Mouse (Mus musculus) liver, postnatal 0 days (tissue): ENCODE measurements around the gene Ap2s1. TPM values are rescaled to one million over a fixed set of nuclear protein-coding genes. Genes with fewer than 3 reads are reported as not detected.
A peak's percentile ranks its signal among the peaks of the same experiment; 100 is the strongest.

Source experiments
- ATAC-seq: fragments of 200-750 bp; cut with Nextera tagmentation; 2 replicates; pipeline ENCODE4 v1.8.0; 2017; ENCODE audit warnings: mild to moderate bottlenecking, moderate library complexity
- DNase-seq: peaks from one replicate; pipeline ENCODE4 v3.0.0-alpha.2; 2016
- H3K27ac ChIP-seq: fragments of 300-500 bp; sonication (generic); 2 replicates; pipeline ENCODE4 v1.5.1; 2014; ENCODE audit warnings: antibody characterized with exemption, moderate library complexity, mild to moderate bottlenecking, low read depth
- H3K27me3 ChIP-seq: fragments of 300-500 bp; sonication (generic); 2 replicates; pipeline ENCODE4 v1.6.1; 2014; ENCODE audit warnings: low read length, control low read depth, mixed read lengths; ENCODE audit not compliant: insufficient read depth
- H3K36me3 ChIP-seq: fragments of 300-500 bp; sonication (generic); replicated peaks from 2 replicates; pipeline ENCODE4 v1.6.1; 2014; ENCODE audit warnings: mild to moderate bottlenecking, control low read depth, low read length, moderate library complexity, mixed read lengths; ENCODE audit not compliant: insufficient read depth
- H3K4me1 ChIP-seq: fragments of 300-500 bp; sonication (generic); 2 replicates; pipeline ENCODE4 v1.6.1; 2014; ENCODE audit warnings: antibody characterized with exemption, mild to moderate bottlenecking, control low read depth; ENCODE audit not compliant: insufficient read depth
- H3K4me2 ChIP-seq: fragments of 300-500 bp; sonication (generic); 2 replicates; pipeline ENCODE4 v1.6.1; 2014; ENCODE audit warnings: low read depth, mild to moderate bottlenecking, low read length, moderate library complexity, mixed read lengths
- H3K4me3 ChIP-seq: fragments of 300-500 bp; sonication (generic); 2 replicates; pipeline ENCODE4 v1.5.1; 2014; ENCODE audit warnings: low read depth, low read length
- H3K9ac ChIP-seq: fragments of 300-500 bp; sonication (generic); replicated peaks from 2 replicates; pipeline ENCODE4 v1.6.1; 2014; ENCODE audit warnings: mild to moderate bottlenecking, moderate library complexity
- H3K9me3 ChIP-seq: fragments of 300-500 bp; sonication (generic); 2 replicates; pipeline ENCODE4 v1.6.1; 2016; ENCODE audit warnings: mild to moderate bottlenecking, control low read depth, low read length, mixed read lengths
- CTCF ChIP-seq: sonication (generic); IDR thresholded peaks from 2 replicates; pipeline ENCODE4 v1.5.1; 2016; ENCODE audit warnings: antibody characterized with exemption, low read depth
- EP300 ChIP-seq: IDR thresholded peaks from 2 replicates; pipeline ENCODE4 v1.6.1; 2016; ENCODE audit warnings: antibody characterized with exemption, low read depth, mild to moderate bottlenecking
- WGBS: fragments of 180-500 bp; shearing (Covaris S2); extraction: QIAGEN DNeasy Blood & Tissue Kit; methylation state at CpG from one replicate; pipeline ENCODE4 v1.1.7; 2014; ENCODE audit not compliant: insufficient replicate concordance; 5-methylcytosine and 5-hydroxymethylcytosine counted together
- polyA plus RNA-seq: library from polyadenylated mRNA; unstranded; fragments of >200 nt; fragmentation: Nextera tagmentation; extraction: Ambion mirVana; gene quantifications from 2 replicates; pipeline ENCODE4 v1.2.1, GENCODE M21; 2015

The Ap2s1 gene
- polyA plus RNA-seq, 1 experiment from 2014 or later, result 153 TPM

GRCm38 (mm10) chr7:16780076-16780475 lies 41.9 kb downstream of the Ap2s1 start:
- H3K9me3 ChIP-seq, result no peaks in the 10 kb centered on the region
- H3K27ac ChIP-seq, result 0 out of 2 replicates have a peak overlapping the region, but pooled peaks have one; percentile 29
- DNase-seq, result no peak
- ATAC-seq, result no peak
- WGBS, result 70% methylated on average over 5 of the region's 5 CpGs
- H3K4me1 ChIP-seq, result peaks cover 25% of the 10 kb centered on the region
- no peaks in the 10 kb centered on the region for H3K27me3 ChIP-seq
- H3K9ac ChIP-seq, result no peak overlapping the region
- H3K36me3 ChIP-seq, result no peaks in the 10 kb centered on the region; the same call in 1 of the 2 replicates
- no peak for TF ChIP-seq EP300
- TF ChIP-seq CTCF, result no peak
- H3K4me2 ChIP-seq, result no peak overlapping the region
- H3K4me3 ChIP-seq, result no peak overlapping the region

- Histone ChIP-seq H3K9me3 (no peaks in the 10 kb centered on the region), H3K9ac (peak within 1 kb of the TSS; percentile 81), H3K27ac (peak within 1 kb of the TSS; percentile 97), H3K36me3 (peaks cover 8% of the 10 kb centered on the region), H3K27me3 (no peaks in the 10 kb centered on the region), H3K4me1 (peaks cover 32% of the 10 kb centered on the region), H3K4me2 (peak within 1 kb of the TSS; percentile 91), H3K4me3 (peak within 1 kb of the TSS; percentile 84)
- ATAC-seq, result peak; percentile 65
- TF ChIP-seq EP300, result no peak; the same call in 1 of the 2 replicates
- TF ChIP-seq CTCF, result no peak
- WGBS, result 3% methylated on average over 33 of the region's 34 CpGs
- peak; percentile 95 for DNase-seq
These were observed 42.8 kb downstream of the Ap2s1 start, which contains the start of gene Slc1a5 for GRCm38 (mm10) chr7:16780825-16781554. TSS of gene Slc1a5 (plus strand) at chr7:16781340.

DNA sequence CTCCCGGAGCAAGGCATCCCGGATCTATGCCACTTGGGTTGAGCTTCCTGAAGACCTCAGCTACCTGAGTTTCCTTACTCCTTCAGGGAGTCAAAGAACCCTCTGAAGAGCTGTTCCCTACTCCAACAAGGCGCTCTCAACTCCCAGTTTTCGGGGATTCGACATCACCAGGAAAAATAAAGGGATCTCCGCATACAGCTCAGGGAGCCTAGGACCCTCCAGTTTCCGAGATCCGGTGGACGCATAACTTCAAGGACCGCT lies 43.3 kb downstream of the Ap2s1 start:
- Histone ChIP-seq H3K36me3 (peaks cover 13% of the 10 kb centered on the region), H3K27ac (peak overlapping the region; percentile 97), H3K4me1 (peaks cover 32% of the 10 kb centered on the region), H3K4me3 (peak overlapping the region; percentile 84), H3K4me2 (peak overlapping the region; percentile 91), H3K9me3 (no peaks in the 10 kb centered on the region), H3K9ac (peak overlapping the region; percentile 81), H3K27me3 (no peaks in the 10 kb centered on the region)
- no peak for TF ChIP-seq CTCF
- no peak for TF ChIP-seq EP300
- no peak for DNase-seq
- WGBS, result under 1% methylated on average over 10 of the region's 10 CpGs
- no peak for ATAC-seq

DNA sequence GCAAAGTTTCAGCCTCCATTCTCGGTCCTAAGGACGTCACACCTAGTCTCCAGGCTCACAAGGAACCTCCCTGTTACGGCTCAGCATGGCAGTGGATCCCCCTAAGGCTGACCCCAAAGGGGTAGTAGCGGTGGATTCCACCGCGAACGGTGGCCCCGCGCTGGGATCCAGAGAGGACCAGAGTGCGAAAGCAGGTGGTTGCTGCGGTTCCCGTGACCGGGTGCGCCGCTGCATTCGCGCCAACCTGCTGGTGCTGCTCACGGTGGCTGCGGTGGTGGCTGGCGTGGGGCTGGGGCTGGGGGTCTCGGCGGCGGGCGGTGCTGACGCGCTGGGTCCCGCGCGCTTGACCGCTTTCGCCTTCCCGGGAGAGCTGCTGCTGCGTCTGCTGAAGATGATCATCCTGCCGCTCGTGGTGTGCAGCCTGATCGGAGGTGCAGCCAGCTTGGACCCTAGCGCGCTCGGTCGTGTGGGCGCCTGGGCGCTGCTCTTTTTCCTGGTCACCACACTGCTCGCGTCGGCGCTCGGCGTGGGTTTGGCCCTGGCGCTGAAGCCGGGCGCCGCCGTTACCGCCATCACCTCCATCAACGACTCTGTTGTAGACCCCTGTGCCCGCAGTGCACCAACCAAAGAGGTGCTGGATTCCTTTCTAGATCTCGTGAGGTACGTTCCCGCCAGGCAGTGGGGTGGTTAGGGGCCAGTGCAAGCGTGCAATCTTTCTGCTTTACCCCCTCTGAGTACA lies 43.8 kb downstream of the Ap2s1 start:
- DNase-seq (peak; percentile 55), ATAC-seq (no peak)
- H3K27me3 ChIP-seq, result no peaks in the 10 kb centered on the region
- peaks cover 32% of the 10 kb centered on the region for H3K4me1 ChIP-seq
- H3K9ac ChIP-seq, result peak overlapping the region; percentile 81
- under 1% methylated on average over 44 of the region's 60 CpGs for WGBS
- peak overlapping the region; percentile 91 for H3K4me2 ChIP-seq
- peak overlapping the region; percentile 84 for H3K4me3 ChIP-seq
- peak overlapping the region; percentile 97 for H3K27ac ChIP-seq
- peaks cover 18% of the 10 kb centered on the region for H3K36me3 ChIP-seq
- no peak for TF ChIP-seq EP300
- TF ChIP-seq CTCF, result no peak
- no peaks in the 10 kb centered on the region for H3K9me3 ChIP-seq

DNA sequence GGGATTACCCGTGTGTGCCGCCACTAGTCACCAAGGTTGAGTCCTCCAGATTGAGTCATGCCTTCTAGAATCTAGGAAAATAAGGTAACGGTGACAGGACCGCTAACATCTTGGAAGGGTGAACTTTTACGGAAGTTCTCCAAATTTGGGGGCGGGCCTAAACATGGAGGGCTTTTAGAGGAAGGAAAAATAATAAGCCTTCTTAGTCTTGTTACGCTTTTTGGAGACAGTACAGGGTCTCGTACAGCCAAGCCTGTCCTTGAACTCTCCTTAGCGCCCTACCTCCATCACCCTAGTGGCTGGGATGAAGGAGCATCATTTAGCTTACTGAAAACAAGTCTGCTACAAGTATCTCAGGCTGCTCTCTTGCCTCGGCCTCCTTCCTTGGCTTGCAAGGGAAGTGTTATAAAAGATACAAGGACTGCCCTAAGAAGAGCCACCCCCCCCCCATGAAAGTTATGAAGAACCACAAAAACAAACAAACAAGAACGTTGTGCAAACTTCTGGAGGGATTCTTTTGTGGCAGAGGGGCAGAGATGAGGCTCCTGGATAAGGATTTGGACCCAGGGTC lies 44.4 kb downstream of the Ap2s1 start:
- H3K36me3 ChIP-seq, result peaks cover 21% of the 10 kb centered on the region
- H3K9ac ChIP-seq, result peak overlapping the region; percentile 81
- H3K4me2 ChIP-seq, result peak overlapping the region; percentile 91
- DNase-seq (no peak), ATAC-seq (no peak)
- H3K4me3 ChIP-seq, result peak overlapping the region; percentile 84
- TF ChIP-seq EP300 (no peak), CTCF (no peak)
- WGBS, result 5% methylated on average over 11 of the region's 11 CpGs
- H3K9me3 ChIP-seq, result no peaks in the 10 kb centered on the region
- no peaks in the 10 kb centered on the region for H3K27me3 ChIP-seq
- peak overlapping the region; percentile 97 for H3K27ac ChIP-seq
- peaks cover 32% of the 10 kb centered on the region for H3K4me1 ChIP-seq

DNA sequence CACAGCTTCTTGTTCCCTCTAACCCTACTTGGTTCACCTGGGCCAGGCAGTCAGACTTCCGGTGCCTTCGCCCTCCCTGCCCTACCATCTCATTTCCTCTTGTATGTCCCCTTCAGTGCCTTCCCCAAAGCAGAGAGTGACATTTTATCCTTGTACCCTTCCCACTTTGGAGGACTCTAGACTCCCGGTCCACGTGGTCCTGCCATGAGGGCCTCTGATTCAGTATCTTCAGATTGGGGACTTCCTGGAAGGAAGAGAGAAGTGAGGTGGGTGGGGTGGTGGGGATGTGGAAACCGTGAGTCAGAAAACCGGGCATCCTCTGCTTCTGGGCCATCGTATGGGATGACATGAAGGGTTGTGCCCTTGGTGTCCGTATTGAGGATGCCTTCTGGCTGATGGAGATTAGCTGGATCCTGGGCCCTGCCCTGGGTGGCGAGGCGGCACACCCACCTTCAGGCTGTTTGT lies 45.0 kb downstream of the Ap2s1 start:
- Histone ChIP-seq H3K27ac (peak overlapping the region; percentile 97), H3K27me3 (no peaks in the 10 kb centered on the region), H3K4me2 (peak overlapping the region; percentile 91), H3K9ac (peak overlapping the region; percentile 81), H3K4me1 (peaks cover 32% of the 10 kb centered on the region), H3K4me3 (peak overlapping the region; percentile 84), H3K9me3 (no peaks in the 10 kb centered on the region), H3K36me3 (peaks cover 27% of the 10 kb centered on the region)
- TF ChIP-seq CTCF, result no peak
- TF ChIP-seq EP300, result peak; percentile 33; the same call in 1 of the 2 replicates
- peak; percentile 79 for DNase-seq
- 20% methylated on average over 10 of the region's 10 CpGs for WGBS
- ATAC-seq, result peak; percentile 89
